Mouse (Mus musculus) cerebellum, adult 2 months (tissue): ENCODE data around the gene Jam3. TPM values are rescaled to one million over a fixed set of nuclear protein-coding genes. Genes with fewer than 3 reads are reported as not detected.

ENCODE experiments used
- DNase-seq, 2 experiments: peaks; one replicate each; pipeline ENCODE4 v3.0.0; 2021
- H3K27ac ChIP-seq: fragments of 200-500 bp; 2 replicates; pipeline ENCODE4 v1.5.1; 2012; ENCODE audit warnings: low read length, control low read depth, inconsistent platforms; ENCODE audit not compliant: insufficient read depth
- H3K27me3 ChIP-seq: fragments of 200-500 bp; 2 replicates; pipeline ENCODE4 v1.6.1; 2012; ENCODE audit warnings: inconsistent platforms, mild to moderate bottlenecking, low read length, moderate library complexity; ENCODE audit not compliant: control insufficient read depth, insufficient read depth
- H3K4me1 ChIP-seq: fragments of 200-500 bp; 2 replicates; pipeline ENCODE4 v1.6.1; 2011; ENCODE audit warnings: low read length; ENCODE audit not compliant: control insufficient read depth, insufficient read depth
- H3K4me3 ChIP-seq: fragments of 200-500 bp; replicated peaks from 2 replicates; pipeline ENCODE3; 2011; ENCODE audit warnings: mild to moderate bottlenecking, low read depth, low read length, control low read depth; ENCODE audit not compliant: insufficient read depth
- CTCF ChIP-seq: fragments of 200-500 bp; IDR thresholded peaks from 2 replicates; pipeline ENCODE4 v1.5.1; 2011; ENCODE audit warnings: low read depth, mild to moderate bottlenecking, control low read depth, low read length, moderate library complexity, borderline replicate concordance; ENCODE audit not compliant: insufficient read depth
- POLR2A ChIP-seq: fragments of 200-500 bp; IDR thresholded peaks from 2 replicates; pipeline ENCODE4 v1.6.1; 2011; ENCODE audit warnings: low read length, control low read depth, borderline replicate concordance; ENCODE audit not compliant: insufficient read depth
- WGBS: fragments of 180-500 bp; shearing (Covaris S2); methylation state at CpG from one replicate; pipeline ENCODE4 v1.1.7; 2018; 5-methylcytosine and 5-hydroxymethylcytosine counted together
- polyA plus RNA-seq: library from polyadenylated mRNA; depleted of rRNA; stranded (reverse); fragments of >200 nt; gene quantifications from 2 replicates; pipeline ENCODE4 v1.2.3, GENCODE M21; 2012; rRNA removed

The Jam3 gene
- polyA plus RNA-seq, 1 experiment, result 50.8 TPM

- H3K27me3 ChIP-seq, result no peaks in the 10 kb centered on the region
- H3K4me3 ChIP-seq, result no peak overlapping the region
- 89% methylated on average over 3 of the region's 3 CpGs for WGBS
- H3K27ac ChIP-seq, result no peak overlapping the region
- TF ChIP-seq POLR2A (no peak), CTCF (no peak)
- H3K4me1 ChIP-seq, result peaks cover 11% of the 10 kb centered on the region
- DNase-seq, result no peak
These were observed 67.8 kb downstream of the Jam3 start for GRCm38 (mm10) chr9:27087402-27087801.

- Histone ChIP-seq H3K27me3 (no peaks in the 10 kb centered on the region), H3K4me3 (no peak overlapping the region), H3K27ac (no peak overlapping the region), H3K4me1 (peaks cover 8% of the 10 kb centered on the region)
- WGBS, result 94% methylated on average over 5 of the region's 5 CpGs
- DNase-seq, result no peak
- TF ChIP-seq CTCF (no peak), POLR2A (no peak)
These were observed 69.0 kb downstream of the Jam3 start for GRCm38 (mm10) chr9:27086256-27086655.

GRCm38 (mm10) chr9:27075812-27076211 is 79.4 kb downstream of the Jam3 start:
- no peak for DNase-seq
- no peaks in the 10 kb centered on the region for H3K27me3 ChIP-seq
- TF ChIP-seq CTCF (no peak), POLR2A (no peak)
- peaks cover 2% of the 10 kb centered on the region; the same call in 1 of the 2 replicates for H3K4me1 ChIP-seq
- H3K4me3 ChIP-seq, result no peak overlapping the region
- no peak overlapping the region for H3K27ac ChIP-seq

- Histone ChIP-seq H3K4me1 (peaks cover 2% of the 10 kb centered on the region; the same call in 1 of the 2 replicates), H3K4me3 (no peak overlapping the region), H3K27ac (no peak overlapping the region), H3K27me3 (no peaks in the 10 kb centered on the region)
- DNase-seq, result no peak
- TF ChIP-seq CTCF (no peak), POLR2A (no peak)
- WGBS, result 83% methylated on average over 1 of the region's 1 CpGs
These were observed 80.5 kb downstream of the Jam3 start for GRCm38 (mm10) chr9:27074677-27075076.

GRCm38 (mm10) chr9:27070895-27071294 is 84.3 kb downstream of the Jam3 start:
- Histone ChIP-seq H3K27me3 (no peaks in the 10 kb centered on the region), H3K27ac (no peak overlapping the region), H3K4me1 (peaks cover 2% of the 10 kb centered on the region; the same call in 1 of the 2 replicates), H3K4me3 (no peak overlapping the region)
- TF ChIP-seq POLR2A (no peak), CTCF (no peak)
- DNase-seq, result no peak
- WGBS, result 94% methylated on average over 4 of the region's 4 CpGs

GRCm38 (mm10) chr9:27058341-27058740 is 96.9 kb downstream of the Jam3 start:
- Histone ChIP-seq H3K4me3 (no peak overlapping the region), H3K27ac (no peak overlapping the region), H3K27me3 (no peaks in the 10 kb centered on the region), H3K4me1 (no peaks in the 10 kb centered on the region)
- WGBS, result 95% methylated on average over 5 of the region's 5 CpGs
- no peak for DNase-seq
- TF ChIP-seq CTCF (no peak), POLR2A (no peak)

- TF ChIP-seq CTCF (no peak), POLR2A (no peak)
- 90% methylated on average over 2 of the region's 2 CpGs for WGBS
- H3K27me3 ChIP-seq, result no peaks in the 10 kb centered on the region
- DNase-seq, result no peak
- no peaks in the 10 kb centered on the region for H3K4me1 ChIP-seq
- H3K4me3 ChIP-seq, result no peak overlapping the region
- H3K27ac ChIP-seq, result no peak overlapping the region
These were observed 105.7 kb downstream of the Jam3 start for GRCm38 (mm10) chr9:27049492-27049891.

Other genes starting within 250 kb of the Jam3 start
- gene Gm1110, start 232.3 kb downstream of the Jam3 start, polyA plus RNA-seq, result 0.14 TPM in 1 of 2 replicates, not detected in the other
- gene Acad8, start 155.9 kb downstream of the Jam3 start, polyA plus RNA-seq, result 45.0 and 49.9 TPM in 2 replicates
- gene Thyn1, start 155.7 kb downstream of the Jam3 start, polyA plus RNA-seq, result 93.5 and 104 TPM in 2 replicates
- gene Vps26b, start 125.4 kb downstream of the Jam3 start, polyA plus RNA-seq, result 87.5 and 95.5 TPM in 2 replicates
- gene Ncapd3, start 125.2 kb downstream of the Jam3 start, polyA plus RNA-seq, result 45.7 and 47.6 TPM in 2 replicates
- 25.7 and 31.6 TPM in 2 replicates for gene Igsf9b, start 143.8 kb upstream of the Jam3 start, polyA plus RNA-seq
- gene Spata19, start 241.4 kb upstream of the Jam3 start, polyA plus RNA-seq, result 0.67 and 0.85 TPM in 2 replicates